Mouse (Mus musculus): ENCODE results near the gene Oosp2.

GRCm38 (mm10) chr19:11617983-11618382 is 42.4 kb downstream of the Oosp2 start:
- TF ChIP-seq POLR2A (IDR thresholded peaks at IDR 0.05; ENCODE audit: control insufficient read depth, extremely low read depth, insufficient read depth, low read length, poor library complexity), result no peak
- no peak for TF ChIP-seq CTCF (IDR thresholded peaks at IDR 0.05; ENCODE audit: borderline replicate concordance, control insufficient read depth, extremely low read depth, insufficient read depth, low read length, poor library complexity)
